Mouse (Mus musculus): Measurements from ENCODE around the gene Olfr1128. TPM values are rescaled to one million over a fixed set of nuclear protein-coding genes. Genes with fewer than 3 reads are reported as not detected.
"Not testable (repeated sequence)": the region's sequence is repeated elsewhere in the genome, so short reads cannot be mapped to it uniquely, and the experiment has no call there.

Olfr1128 gene
- total RNA-seq (2015; ENCODE audit: low replicate concordance) (not detected in 2 replicates), total RNA-seq (2017; ENCODE audit: low replicate concordance) (not detected in 2 replicates)

DNA sequence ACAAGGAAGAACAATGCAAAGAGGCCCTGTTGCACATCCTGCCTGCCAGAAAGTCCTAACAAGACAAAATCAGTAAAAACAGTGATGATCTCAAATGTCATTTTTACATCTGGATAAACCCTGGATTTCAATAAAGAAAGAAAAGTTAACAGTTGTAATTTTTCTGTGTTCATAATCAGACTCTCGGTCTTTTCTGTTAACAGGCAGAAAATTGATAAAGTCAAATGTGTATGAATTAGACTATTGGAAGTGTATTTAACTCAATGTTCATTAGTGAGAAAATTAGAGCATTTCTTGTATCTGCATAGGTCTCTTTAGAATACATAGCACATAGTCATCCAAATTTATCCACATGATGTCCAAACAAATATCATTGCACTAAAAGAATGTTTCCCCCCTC lies at the start of gene Olfr1128:
Gene Olfr1128, minus strand, starts transcription at position 101 of the 400 bp plus-strand sequence.
- no peak for ATAC-seq (replicated peaks; ENCODE audit: low FRiP score, poor library complexity, severe bottlenecking)

- not testable (repeated sequence) for ATAC-seq (replicated peaks; ENCODE audit: low FRiP score, poor library complexity, severe bottlenecking)
Observed at GRCm38 (mm10) chr2:87573602-87574001, 28.3 kb upstream of the Olfr1128 start, which contains the start of gene Olfr1129. Gene Olfr1129 (plus strand): TSS chr2:87573902.

GRCm38 (mm10) chr2:87534826-87535225 lies 10.5 kb downstream of the Olfr1128 start:
- ATAC-seq (replicated peaks; ENCODE audit: low FRiP score, poor library complexity, severe bottlenecking), result no peak

- ATAC-seq (replicated peaks; ENCODE audit: low FRiP score, poor library complexity, severe bottlenecking), result no peak
Observed at GRCm38 (mm10) chr2:87531496-87531895, 13.8 kb downstream of the Olfr1128 start, which contains the start of gene Olfr153. Gene Olfr153 (plus strand): TSS chr2:87531796.

GRCm38 (mm10) chr2:87525899-87526616 lies 19.3 kb downstream of the Olfr1128 start:
- not testable (repeated sequence) for ATAC-seq (replicated peaks; ENCODE audit: low FRiP score, poor library complexity, severe bottlenecking)

GRCm38 (mm10) chr2:87520651-87521050 lies 24.7 kb downstream of the Olfr1128 start:
- ATAC-seq (replicated peaks; ENCODE audit: low FRiP score, poor library complexity, severe bottlenecking), result no peak

GRCm38 (mm10) chr2:87516581-87516980 lies 28.8 kb downstream of the Olfr1128 start:
- no peak for ATAC-seq (replicated peaks; ENCODE audit: low FRiP score, poor library complexity, severe bottlenecking)

DNA sequence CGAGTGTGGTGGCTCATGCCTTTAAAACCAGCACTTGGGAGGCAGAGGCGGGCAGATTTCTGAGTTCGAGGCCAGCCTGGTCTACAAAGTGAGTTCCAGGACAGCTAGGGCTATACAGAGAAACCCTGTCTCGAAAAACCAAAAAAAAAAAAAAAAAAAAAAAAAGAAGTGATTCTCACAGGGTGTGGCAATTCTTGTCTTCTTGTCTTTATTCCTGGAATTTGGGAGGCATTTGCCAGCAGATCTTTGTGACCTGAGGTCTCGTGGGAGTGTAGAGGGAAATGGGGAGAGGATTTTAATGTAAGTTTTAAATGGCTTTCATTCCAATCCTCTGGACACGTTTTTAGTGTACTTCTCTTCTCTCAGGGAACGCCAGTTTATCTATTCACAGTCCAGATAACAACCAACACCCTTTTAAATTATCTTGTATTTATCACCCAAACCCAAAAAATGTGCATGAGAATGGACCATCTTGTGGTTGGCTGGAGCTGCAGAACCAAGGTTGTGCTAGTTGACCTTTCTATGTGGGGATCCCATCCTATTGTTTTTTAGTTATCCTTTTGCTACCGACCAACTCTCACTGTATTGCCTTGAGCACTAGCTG lies 29.8 kb downstream of the Olfr1128 start:
- no peak for ATAC-seq (replicated peaks; ENCODE audit: low FRiP score, poor library complexity, severe bottlenecking)

- ATAC-seq (replicated peaks; ENCODE audit: low FRiP score, poor library complexity, severe bottlenecking), result no peak
Observed at GRCm38 (mm10) chr2:87515046-87515445, 30.3 kb downstream of the Olfr1128 start.

- ATAC-seq (replicated peaks; ENCODE audit: low FRiP score, poor library complexity, severe bottlenecking), result no peak
Observed at GRCm38 (mm10) chr2:87506265-87506664, 39.1 kb downstream of the Olfr1128 start, which contains the start of gene Pramel6. Gene Pramel6 (plus strand): TSS chr2:87506565.

DNA sequence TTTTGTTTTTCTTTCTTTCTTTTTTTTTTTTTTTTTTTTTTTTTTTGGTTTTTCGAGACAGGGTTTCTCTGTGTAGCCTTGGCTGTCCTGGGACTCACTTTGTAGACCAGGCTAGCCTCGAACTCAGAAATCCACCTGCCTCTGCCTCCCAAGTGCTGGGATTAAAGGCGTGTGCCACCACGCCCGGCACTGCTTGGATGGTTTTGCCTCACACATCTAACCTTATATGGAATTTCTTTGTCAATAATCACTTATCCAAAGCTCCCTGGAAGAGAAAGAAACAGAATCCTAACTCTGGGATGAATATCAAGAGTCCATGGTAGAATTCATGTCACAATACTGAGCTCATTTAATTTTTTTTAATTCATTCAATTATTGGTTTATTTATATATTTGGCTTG lies 48.3 kb downstream of the Olfr1128 start, which contains the start of gene Pramel7:
Gene Pramel7, minus strand, starts transcription at position 101 of the 400 bp plus-strand sequence.
- ATAC-seq (replicated peaks; ENCODE audit: low FRiP score, poor library complexity, severe bottlenecking), result not testable (repeated sequence)

Other genes starting within 250 kb of the Olfr1128 start
- not detected in 2 replicates for gene Olfr1118, start 238.0 kb downstream of the Olfr1128 start, total RNA-seq (2015; ENCODE audit: low replicate concordance)
- gene Olfr1118, start 238.0 kb downstream of the Olfr1128 start, total RNA-seq (2017; ENCODE audit: low replicate concordance), result not detected in 2 replicates
- not detected in 2 replicates for gene Olfr1120, start 190.7 kb downstream of the Olfr1128 start, total RNA-seq (2015; ENCODE audit: low replicate concordance)
- gene Olfr1120, start 190.7 kb downstream of the Olfr1128 start, total RNA-seq (2017; ENCODE audit: low replicate concordance), result not detected in 2 replicates
- gene Olfr1121, start 175.6 kb downstream of the Olfr1128 start, total RNA-seq (2015; ENCODE audit: low replicate concordance), result not detected in 2 replicates
- gene Olfr1121, start 175.6 kb downstream of the Olfr1128 start, total RNA-seq (2017; ENCODE audit: low replicate concordance), result not detected in 2 replicates
- not detected in 2 replicates for gene Olfr1122, start 159.7 kb downstream of the Olfr1128 start, total RNA-seq (2015; ENCODE audit: low replicate concordance)
- not detected in 2 replicates for gene Olfr1122, start 159.7 kb downstream of the Olfr1128 start, total RNA-seq (2017; ENCODE audit: low replicate concordance)
- gene Olfr1123, start 128.9 kb downstream of the Olfr1128 start, total RNA-seq (2015; ENCODE audit: low replicate concordance), result not detected in 2 replicates
- not detected in 2 replicates for gene Olfr1123, start 128.9 kb downstream of the Olfr1128 start, total RNA-seq (2017; ENCODE audit: low replicate concordance)
- gene Olfr1124, start 115.3 kb downstream of the Olfr1128 start, total RNA-seq (2015; ENCODE audit: low replicate concordance), result not detected in 2 replicates
- not detected in 2 replicates for gene Olfr1124, start 115.3 kb downstream of the Olfr1128 start, total RNA-seq (2017; ENCODE audit: low replicate concordance)
- gene Olfr1126, start 91.6 kb downstream of the Olfr1128 start, total RNA-seq (2015; ENCODE audit: low replicate concordance), result not detected in 2 replicates
- not detected in 2 replicates for gene Olfr1126, start 91.6 kb downstream of the Olfr1128 start, total RNA-seq (2017; ENCODE audit: low replicate concordance)
- gene Pramel7, start 48.4 kb downstream of the Olfr1128 start, total RNA-seq (2015; ENCODE audit: low replicate concordance), result not detected in 2 replicates
- not detected in 2 replicates for gene Pramel7, start 48.4 kb downstream of the Olfr1128 start, total RNA-seq (2017; ENCODE audit: low replicate concordance)
- not detected in 2 replicates for gene Pramel6, start 39.0 kb downstream of the Olfr1128 start, total RNA-seq (2015; ENCODE audit: low replicate concordance)
- gene Pramel6, start 39.0 kb downstream of the Olfr1128 start, total RNA-seq (2017; ENCODE audit: low replicate concordance), result not detected in 2 replicates
- gene Olfr153, start 13.7 kb downstream of the Olfr1128 start, total RNA-seq (2015; ENCODE audit: low replicate concordance), result not detected in 2 replicates
- not detected in 2 replicates for gene Olfr153, start 13.7 kb downstream of the Olfr1128 start, total RNA-seq (2017; ENCODE audit: low replicate concordance)
- not detected in 2 replicates for gene Olfr1129, start 28.4 kb upstream of the Olfr1128 start, total RNA-seq (2015; ENCODE audit: low replicate concordance)
- not detected in 2 replicates for gene Olfr1129, start 28.4 kb upstream of the Olfr1128 start, total RNA-seq (2017; ENCODE audit: low replicate concordance)
- not detected in 2 replicates for gene Olfr1130, start 60.7 kb upstream of the Olfr1128 start, total RNA-seq (2015; ENCODE audit: low replicate concordance)
- gene Olfr1130, start 60.7 kb upstream of the Olfr1128 start, total RNA-seq (2017; ENCODE audit: low replicate concordance), result not detected in 2 replicates
- gene Olfr1131, start 81.6 kb upstream of the Olfr1128 start, total RNA-seq (2015; ENCODE audit: low replicate concordance), result not detected in 2 replicates
- gene Olfr1131, start 81.6 kb upstream of the Olfr1128 start, total RNA-seq (2017; ENCODE audit: low replicate concordance), result not detected in 2 replicates
- gene Olfr1132, start 92.0 kb upstream of the Olfr1128 start, total RNA-seq (2015; ENCODE audit: low replicate concordance), result not detected in 2 replicates
- gene Olfr1132, start 92.0 kb upstream of the Olfr1128 start, total RNA-seq (2017; ENCODE audit: low replicate concordance), result not detected in 2 replicates
- gene Olfr1133, start 101.8 kb upstream of the Olfr1128 start, total RNA-seq (2015; ENCODE audit: low replicate concordance), result not detected in 2 replicates
- not detected in 2 replicates for gene Olfr1133, start 101.8 kb upstream of the Olfr1128 start, total RNA-seq (2017; ENCODE audit: low replicate concordance)
- gene Olfr1134, start 112.9 kb upstream of the Olfr1128 start, total RNA-seq (2015; ENCODE audit: low replicate concordance), result not detected in 2 replicates
- gene Olfr1134, start 112.9 kb upstream of the Olfr1128 start, total RNA-seq (2017; ENCODE audit: low replicate concordance), result not detected in 2 replicates
- not detected in 2 replicates for gene Olfr1135, start 128.1 kb upstream of the Olfr1128 start, total RNA-seq (2015; ENCODE audit: low replicate concordance)
- not detected in 2 replicates for gene Olfr1135, start 128.1 kb upstream of the Olfr1128 start, total RNA-seq (2017; ENCODE audit: low replicate concordance)
- not detected in 2 replicates for gene Olfr1136, start 148.4 kb upstream of the Olfr1128 start, total RNA-seq (2015; ENCODE audit: low replicate concordance)
- not detected in 2 replicates for gene Olfr1136, start 148.4 kb upstream of the Olfr1128 start, total RNA-seq (2017; ENCODE audit: low replicate concordance)
- gene Olfr1137, start 167.6 kb upstream of the Olfr1128 start, total RNA-seq (2015; ENCODE audit: low replicate concordance), result not detected in 2 replicates
- not detected in 2 replicates for gene Olfr1137, start 167.6 kb upstream of the Olfr1128 start, total RNA-seq (2017; ENCODE audit: low replicate concordance)
- gene Olfr1138, start 194.4 kb upstream of the Olfr1128 start, total RNA-seq (2015; ENCODE audit: low replicate concordance), result not detected in 2 replicates
- gene Olfr1138, start 194.4 kb upstream of the Olfr1128 start, total RNA-seq (2017; ENCODE audit: low replicate concordance), result not detected in 2 replicates
- gene Olfr1140, start 198.2 kb upstream of the Olfr1128 start, total RNA-seq (2015; ENCODE audit: low replicate concordance), result not detected in 2 replicates
- gene Olfr1140, start 198.2 kb upstream of the Olfr1128 start, total RNA-seq (2017; ENCODE audit: low replicate concordance), result not detected in 2 replicates
- not detected in 2 replicates for gene Olfr1141, start 208.4 kb upstream of the Olfr1128 start, total RNA-seq (2015; ENCODE audit: low replicate concordance)
- not detected in 2 replicates for gene Olfr1141, start 208.4 kb upstream of the Olfr1128 start, total RNA-seq (2017; ENCODE audit: low replicate concordance)
- gene Olfr152, start 233.9 kb upstream of the Olfr1128 start, total RNA-seq (2015; ENCODE audit: low replicate concordance), result not detected in 2 replicates
- gene Olfr152, start 233.9 kb upstream of the Olfr1128 start, total RNA-seq (2017; ENCODE audit: low replicate concordance), result not detected in 2 replicates

Data from erythroid progenitor cell, adult 5-6 weeks (primary cell).